Mouse (Mus musculus) splenic B cell, adult 2 months (primary cell): Measurements from ENCODE around the gene Tomm40l.

Experiments
- DNase-seq: peaks from one replicate; pipeline ENCODE4 v3.0.0-alpha.2; 2011; ENCODE audit warnings: low read depth, low spot score
- H3K27me3 ChIP-seq: 2 replicates; pipeline ENCODE4 v1.6.1; 2012; ENCODE audit warnings: mild to moderate bottlenecking, low read length, moderate library complexity, mixed read lengths; ENCODE audit not compliant: control insufficient read depth, poor library complexity, insufficient read depth, severe bottlenecking
- H3K36me3 ChIP-seq: 2 replicates; pipeline ENCODE4 v1.6.1; 2012; ENCODE audit warnings: mild to moderate bottlenecking, low read length, moderate library complexity, mixed read lengths; ENCODE audit not compliant: control insufficient read depth, poor library complexity, insufficient read depth, severe bottlenecking

The Tomm40l gene

DNA sequence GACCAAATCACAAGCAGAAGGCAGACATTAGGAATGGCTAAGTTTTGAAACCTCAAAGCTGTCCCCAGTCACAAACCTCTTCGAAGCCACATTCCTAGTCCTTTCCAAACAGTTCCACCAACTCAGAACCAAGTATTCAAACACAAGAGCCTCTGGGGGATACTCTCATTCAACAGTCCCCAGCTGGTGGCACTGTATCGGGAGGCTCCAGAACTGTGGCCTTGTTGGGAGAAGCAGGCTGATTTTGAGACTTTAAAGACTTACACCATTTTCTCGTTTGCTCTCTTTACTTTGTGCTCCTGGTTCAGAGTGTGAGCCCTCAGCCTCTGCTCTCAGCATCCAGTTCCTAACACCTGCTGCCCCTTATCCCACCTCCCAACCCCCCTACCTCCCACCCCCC, 39.3 kb downstream of the Tomm40l start:
- no peaks in the 10 kb centered on the region for H3K27me3 ChIP-seq
- DNase-seq: no peak
- no peaks in the 10 kb centered on the region for H3K36me3 ChIP-seq

DNA sequence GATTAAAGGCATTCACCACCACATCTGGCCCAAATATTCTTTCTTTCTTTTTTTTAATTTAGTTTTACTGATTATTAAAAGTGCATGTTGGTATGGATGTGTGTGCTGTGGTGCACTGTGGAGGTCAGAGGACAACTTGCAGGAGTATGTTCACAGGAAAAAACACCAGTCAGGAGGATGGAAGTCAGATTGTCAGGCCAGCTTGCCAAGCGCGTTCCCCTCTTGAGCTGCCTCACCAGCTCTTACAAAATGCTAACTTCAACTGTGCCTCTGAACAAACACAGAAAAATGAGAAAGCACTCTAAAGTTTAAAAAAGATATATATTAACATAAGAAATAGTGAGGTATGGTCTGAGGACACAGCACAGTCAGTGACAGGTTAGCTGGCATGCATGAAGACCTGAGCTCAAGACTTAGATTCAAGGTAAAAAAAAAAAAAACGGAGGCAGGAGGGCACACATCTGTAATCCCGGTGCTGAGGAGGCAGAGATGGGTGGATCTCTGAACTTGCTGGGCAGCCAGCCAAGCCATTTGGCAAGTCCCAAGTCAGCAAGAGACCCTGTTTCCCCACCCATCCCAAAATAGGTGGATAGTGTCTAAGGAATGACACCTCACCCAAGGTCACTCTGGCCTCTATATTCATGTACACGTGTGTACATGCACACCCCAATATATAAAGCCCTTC, 42.7 kb downstream of the Tomm40l start:
- H3K36me3 ChIP-seq: no peaks in the 10 kb centered on the region
- no peaks in the 10 kb centered on the region for H3K27me3 ChIP-seq
- DNase-seq: no peak

GRCm38 (mm10) chr1:171172779-171173178, 49.5 kb downstream of the Tomm40l start:
- no peaks in the 10 kb centered on the region for H3K27me3 ChIP-seq
- H3K36me3 ChIP-seq: no peaks in the 10 kb centered on the region
- DNase-seq: no peak

DNA sequence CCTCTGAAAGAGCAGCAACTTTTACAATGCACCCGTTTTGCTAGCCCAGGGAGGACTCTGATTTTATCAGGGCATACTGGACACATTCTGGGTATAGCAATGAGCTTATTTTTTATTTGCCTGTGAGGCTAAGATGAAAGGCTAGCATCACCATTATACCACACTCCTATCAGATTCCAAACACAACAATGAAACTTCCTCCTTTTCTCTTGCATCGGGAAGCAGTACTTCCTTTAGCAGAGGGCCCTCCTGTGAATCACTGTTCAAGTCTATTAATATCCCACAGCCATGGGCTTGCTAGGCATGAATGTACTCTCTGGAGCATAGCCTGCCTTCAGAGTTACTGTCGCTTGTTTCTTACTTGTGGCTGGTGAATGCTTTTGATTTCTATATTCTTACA, 51.2 kb downstream of the Tomm40l start:
- DNase-seq: no peak
- Histone ChIP-seq H3K36me3 (no peaks in the 10 kb centered on the region), H3K27me3 (no peaks in the 10 kb centered on the region)

GRCm38 (mm10) chr1:171169913-171170312, 52.4 kb downstream of the Tomm40l start:
- no peak for DNase-seq
- H3K36me3 ChIP-seq: no peaks in the 10 kb centered on the region
- H3K27me3 ChIP-seq: peaks cover 1% of the 10 kb centered on the region; the same call in 1 of the 2 replicates

- no peaks in the 10 kb centered on the region for H3K36me3 ChIP-seq
- peaks cover 1% of the 10 kb centered on the region; the same call in 1 of the 2 replicates for H3K27me3 ChIP-seq
- DNase-seq: no peak
These were observed 53.4 kb downstream of the Tomm40l start for GRCm38 (mm10) chr1:171168906-171169305.
